Mouse (Mus musculus): ENCODE data around the gene Ahdc1. TPM values are rescaled to one million over a fixed set of nuclear protein-coding genes. Genes with fewer than 3 reads are reported as not detected.

The Ahdc1 gene
- polyA plus RNA-seq, 1 experiment from 2014 or later, result 6.9 TPM

DNA sequence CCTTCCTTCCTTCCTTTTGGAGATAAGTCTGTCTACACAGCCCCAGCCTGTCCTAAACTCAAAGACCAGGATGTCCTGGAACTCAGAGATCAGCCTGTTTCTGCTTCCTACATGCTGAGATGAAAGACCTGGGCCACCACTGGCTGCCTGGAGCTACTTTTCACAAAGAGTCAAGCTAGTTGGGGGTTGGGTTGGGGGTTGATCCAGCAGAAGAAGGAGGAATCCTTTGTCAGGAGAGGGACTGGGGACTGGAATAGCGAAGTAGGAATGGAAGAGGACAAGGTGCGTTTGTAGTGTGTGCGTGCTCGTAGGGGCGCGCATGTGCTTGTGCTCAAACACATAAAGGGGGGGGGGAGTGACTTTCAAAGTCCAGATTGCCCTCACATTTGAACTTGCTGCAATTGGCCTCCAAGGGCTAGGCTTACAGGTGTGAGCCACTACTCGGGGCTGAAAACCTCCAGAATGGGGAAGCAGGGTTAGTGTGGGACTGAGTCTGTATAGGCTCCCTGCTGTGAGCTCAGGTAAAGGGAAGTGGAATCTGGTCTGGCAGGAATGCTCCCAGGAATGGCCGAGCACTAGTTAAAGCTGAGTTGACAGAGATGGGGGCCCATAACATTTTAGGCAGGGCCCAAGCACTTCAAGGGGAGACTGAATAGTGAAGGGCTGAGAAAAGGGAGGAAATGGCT is 21.5 kb downstream of the Ahdc1 start:
- peaks cover 68% of the 10 kb centered on the region for H3K4me1 ChIP-seq
- WGBS, result 86% methylated on average over 8 of the region's 8 CpGs

DNA sequence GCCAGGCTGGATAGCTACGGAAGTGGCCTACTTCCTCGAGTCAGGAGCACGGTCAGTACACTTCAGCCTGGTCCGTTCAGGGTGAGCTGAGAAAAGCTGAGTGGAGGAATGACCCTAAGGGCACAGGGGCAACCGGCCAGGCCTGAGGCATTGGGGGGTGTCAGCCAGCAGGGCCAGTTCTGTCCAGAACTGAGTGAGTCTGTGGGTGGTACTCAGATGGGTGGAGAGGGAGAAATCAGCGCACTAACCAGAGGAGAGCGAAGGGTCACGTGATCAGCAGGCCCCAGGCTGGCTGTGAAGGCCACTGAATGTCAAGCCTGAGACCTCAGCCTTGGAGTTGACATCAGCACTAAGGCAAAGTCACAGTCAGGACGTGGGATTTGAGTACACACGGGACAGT is 23.4 kb downstream of the Ahdc1 start:
- no peak for ATAC-seq (ENCODE audit: extremely low read depth, insufficient number of reproducible peaks, low FRiP score, low TSS enrichment)
- Histone ChIP-seq H3K9me3 (no peaks in the 10 kb centered on the region), H3K9ac (peak overlapping the region; percentile 44; the same call in 1 of the 2 replicates), H3K27me3 (replicated peaks) (no peaks in the 10 kb centered on the region), H3K4me3 (no peak overlapping the region), H3K27ac (replicated peaks) (peak overlapping the region; percentile 76), H3K36me3 (peaks cover 24% of the 10 kb centered on the region), H3K4me2 (no peak overlapping the region), H3K4me1 (peaks cover 61% of the 10 kb centered on the region)
- WGBS, result 52% methylated on average over 10 of the region's 10 CpGs

More for the DNA sequence above, 21.5 kb downstream of the Ahdc1 start:
- no peaks in the 10 kb centered on the region for H3K9me3 ChIP-seq
- no peak overlapping the region for H3K4me2 ChIP-seq
- no peaks in the 10 kb centered on the region for H3K27me3 ChIP-seq (replicated peaks)
- H3K4me3 ChIP-seq, result no peak overlapping the region
- H3K36me3 ChIP-seq, result peaks cover 30% of the 10 kb centered on the region
- no peak overlapping the region for H3K27ac ChIP-seq (replicated peaks)
- H3K9ac ChIP-seq, result no peak overlapping the region
- ATAC-seq (ENCODE audit: extremely low read depth, insufficient number of reproducible peaks, low FRiP score, low TSS enrichment), result no peak

DNA sequence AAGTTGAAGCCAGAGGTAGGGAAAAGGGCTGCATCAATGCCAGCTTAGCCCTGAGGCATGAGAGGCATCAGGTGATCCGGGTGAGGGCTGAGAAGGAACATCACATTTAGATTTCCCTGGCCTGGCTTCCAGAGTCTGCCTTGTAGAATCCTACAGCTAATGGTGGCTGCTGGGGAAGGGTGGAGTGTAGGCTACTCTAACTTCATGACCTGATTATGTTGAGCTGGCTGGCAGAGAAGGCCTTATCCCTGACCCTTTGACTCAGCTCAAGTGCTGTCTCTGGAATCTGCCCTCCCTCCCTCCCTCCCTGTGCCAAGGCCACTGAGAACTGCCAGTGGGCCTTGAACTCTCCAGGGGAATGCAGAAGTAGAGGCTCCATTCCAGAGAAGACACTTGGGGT is 24.4 kb downstream of the Ahdc1 start:
- Histone ChIP-seq H3K27me3 (replicated peaks) (no peaks in the 10 kb centered on the region), H3K4me3 (no peak overlapping the region), H3K4me2 (peak overlapping the region; percentile 7; the same call in 1 of the 2 replicates), H3K9ac (peak overlapping the region; percentile 64), H3K9me3 (no peaks in the 10 kb centered on the region), H3K27ac (replicated peaks) (peak overlapping the region; percentile 76), H3K36me3 (peaks cover 16% of the 10 kb centered on the region), H3K4me1 (peaks cover 61% of the 10 kb centered on the region)
- 69% methylated on average over 1 of the region's 1 CpGs for WGBS
- ATAC-seq (ENCODE audit: extremely low read depth, insufficient number of reproducible peaks, low FRiP score, low TSS enrichment), result no peak

DNA sequence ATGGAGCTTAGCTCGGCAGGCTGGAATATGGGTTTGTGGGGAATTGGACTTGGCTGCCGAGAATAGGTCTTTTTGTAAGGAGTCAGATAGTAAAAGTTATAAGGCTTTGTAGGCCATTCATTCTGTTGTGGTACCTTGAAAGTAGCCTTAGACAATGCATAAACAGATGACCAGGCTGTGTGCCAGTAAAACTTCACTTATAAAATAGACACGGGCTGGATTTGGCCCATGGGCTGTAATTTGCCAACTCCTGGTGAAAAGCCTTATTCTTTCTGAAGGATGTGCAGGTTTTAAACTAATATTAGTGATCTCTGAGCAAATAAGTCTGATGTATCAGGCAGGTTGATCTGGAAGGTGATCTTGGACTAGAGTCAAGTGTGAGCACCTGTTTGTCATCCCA is 24.9 kb downstream of the Ahdc1 start:
- H3K27ac ChIP-seq (replicated peaks), result peak overlapping the region; percentile 76
- H3K9me3 ChIP-seq, result no peaks in the 10 kb centered on the region
- WGBS, result 72% methylated on average over 3 of the region's 3 CpGs
- H3K27me3 ChIP-seq (replicated peaks), result no peaks in the 10 kb centered on the region
- H3K36me3 ChIP-seq, result peaks cover 16% of the 10 kb centered on the region
- H3K4me1 ChIP-seq, result peaks cover 64% of the 10 kb centered on the region
- H3K4me3 ChIP-seq, result no peak overlapping the region
- ATAC-seq (ENCODE audit: extremely low read depth, insufficient number of reproducible peaks, low FRiP score, low TSS enrichment), result no peak
- H3K9ac ChIP-seq, result peak overlapping the region; percentile 64; the same call in 1 of the 2 replicates
- H3K4me2 ChIP-seq, result no peak overlapping the region

DNA sequence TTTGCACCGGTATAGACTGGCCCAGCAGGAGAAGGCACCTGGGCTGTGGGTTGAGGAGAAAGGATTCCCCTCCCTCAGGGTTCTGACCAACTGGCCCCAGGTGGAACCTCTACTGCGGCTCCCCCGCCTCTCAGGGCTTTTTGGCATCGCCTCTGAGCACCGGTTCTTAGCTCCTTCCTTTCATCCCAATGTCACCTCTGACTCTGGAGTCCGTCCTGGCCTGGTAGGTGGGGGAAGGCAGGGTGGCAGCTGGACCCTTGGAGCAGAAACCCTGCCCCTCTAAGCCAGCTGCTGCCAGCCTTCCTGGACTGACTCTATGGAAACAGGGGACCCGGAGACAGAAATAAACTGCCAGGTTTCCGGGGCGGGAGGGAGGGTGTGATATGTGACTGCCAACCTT is 26.2 kb downstream of the Ahdc1 start:
- H3K4me3 ChIP-seq, result no peak overlapping the region
- H3K4me2 ChIP-seq, result peak overlapping the region; percentile 95
- peaks cover 7% of the 10 kb centered on the region; the same call in 1 of the 2 replicates for H3K36me3 ChIP-seq
- peak overlapping the region; percentile 96 for H3K27ac ChIP-seq (replicated peaks)
- peak overlapping the region; percentile 92 for H3K9ac ChIP-seq
- no peak for ATAC-seq (ENCODE audit: extremely low read depth, insufficient number of reproducible peaks, low FRiP score, low TSS enrichment)
- H3K9me3 ChIP-seq, result no peaks in the 10 kb centered on the region
- H3K4me1 ChIP-seq, result peaks cover 78% of the 10 kb centered on the region
- H3K27me3 ChIP-seq (replicated peaks), result no peaks in the 10 kb centered on the region
- WGBS, result 15% methylated on average over 9 of the region's 9 CpGs

DNA sequence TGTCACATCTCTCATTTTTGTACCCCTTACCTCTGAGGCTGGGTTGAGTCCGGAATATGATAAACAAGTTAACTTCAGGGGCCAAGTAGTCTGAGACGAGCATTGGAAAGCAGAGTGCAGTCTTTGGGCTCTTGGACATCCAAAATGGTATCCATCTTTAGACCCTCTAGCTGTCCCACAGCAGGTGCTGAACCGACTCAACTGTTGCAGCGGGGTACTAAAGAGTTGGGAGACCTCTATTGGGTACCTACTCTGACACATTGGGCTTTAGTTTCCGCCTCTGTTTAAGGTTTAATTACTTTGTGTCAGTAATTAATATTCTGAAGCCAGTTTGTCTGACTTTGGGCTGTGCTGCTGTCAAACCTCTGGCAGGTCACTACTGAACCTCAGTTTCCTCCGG is 26.7 kb downstream of the Ahdc1 start:
- Histone ChIP-seq H3K4me1 (peaks cover 83% of the 10 kb centered on the region), H3K27ac (replicated peaks) (peak overlapping the region; percentile 96), H3K4me2 (peak overlapping the region; percentile 95), H3K9me3 (no peaks in the 10 kb centered on the region), H3K27me3 (replicated peaks) (no peaks in the 10 kb centered on the region), H3K4me3 (peak overlapping the region; percentile 73), H3K36me3 (peaks cover 5% of the 10 kb centered on the region; the same call in 1 of the 2 replicates), H3K9ac (peak overlapping the region; percentile 92)
- WGBS, result 30% methylated on average over 6 of the region's 6 CpGs
- ATAC-seq (ENCODE audit: extremely low read depth, insufficient number of reproducible peaks, low FRiP score, low TSS enrichment), result no peak

DNA sequence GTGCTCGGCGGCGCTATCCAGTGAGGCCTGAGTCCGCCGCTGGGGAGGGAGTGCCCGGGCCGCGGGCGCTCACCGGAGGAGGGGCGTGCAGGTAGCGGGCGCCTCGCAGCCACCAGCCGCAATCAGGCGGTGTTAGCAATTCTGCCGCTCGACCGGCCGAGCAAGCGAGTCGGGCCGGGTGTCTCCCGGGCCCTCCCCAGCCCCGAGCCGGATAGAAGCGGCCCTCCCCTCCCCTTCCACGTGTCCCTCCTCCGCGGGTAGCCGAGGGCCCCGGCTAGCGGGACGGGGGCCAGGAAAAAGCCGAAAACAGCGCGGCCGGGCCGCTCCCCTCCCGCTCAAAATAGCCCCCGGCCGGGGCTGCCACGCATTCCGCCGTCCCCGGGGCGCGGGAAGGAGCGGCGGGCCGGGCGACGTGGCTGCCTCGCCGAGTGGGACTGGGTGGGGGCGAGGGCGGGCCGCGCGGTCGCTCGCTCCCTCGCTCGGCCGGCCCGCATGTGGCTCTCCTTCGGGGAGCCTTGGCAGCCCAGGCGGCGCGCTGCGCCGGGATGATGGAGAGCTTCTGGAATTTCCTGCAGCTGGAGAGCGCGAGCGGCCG is 27.6 kb downstream of the Ahdc1 start:
- Histone ChIP-seq H3K4me3 (peak overlapping the region; percentile 73), H3K4me2 (peak overlapping the region; percentile 95), H3K36me3 (peaks cover 5% of the 10 kb centered on the region; the same call in 1 of the 2 replicates), H3K27me3 (replicated peaks) (no peaks in the 10 kb centered on the region), H3K9me3 (no peaks in the 10 kb centered on the region), H3K27ac (replicated peaks) (peak overlapping the region; percentile 96), H3K9ac (peak overlapping the region; percentile 92), H3K4me1 (peaks cover 91% of the 10 kb centered on the region)
- peak; percentile 43; the same call in 1 of the 2 replicates for ATAC-seq (ENCODE audit: extremely low read depth, insufficient number of reproducible peaks, low FRiP score, low TSS enrichment)
- WGBS, result under 1% methylated on average over 76 of the region's 76 CpGs

DNA sequence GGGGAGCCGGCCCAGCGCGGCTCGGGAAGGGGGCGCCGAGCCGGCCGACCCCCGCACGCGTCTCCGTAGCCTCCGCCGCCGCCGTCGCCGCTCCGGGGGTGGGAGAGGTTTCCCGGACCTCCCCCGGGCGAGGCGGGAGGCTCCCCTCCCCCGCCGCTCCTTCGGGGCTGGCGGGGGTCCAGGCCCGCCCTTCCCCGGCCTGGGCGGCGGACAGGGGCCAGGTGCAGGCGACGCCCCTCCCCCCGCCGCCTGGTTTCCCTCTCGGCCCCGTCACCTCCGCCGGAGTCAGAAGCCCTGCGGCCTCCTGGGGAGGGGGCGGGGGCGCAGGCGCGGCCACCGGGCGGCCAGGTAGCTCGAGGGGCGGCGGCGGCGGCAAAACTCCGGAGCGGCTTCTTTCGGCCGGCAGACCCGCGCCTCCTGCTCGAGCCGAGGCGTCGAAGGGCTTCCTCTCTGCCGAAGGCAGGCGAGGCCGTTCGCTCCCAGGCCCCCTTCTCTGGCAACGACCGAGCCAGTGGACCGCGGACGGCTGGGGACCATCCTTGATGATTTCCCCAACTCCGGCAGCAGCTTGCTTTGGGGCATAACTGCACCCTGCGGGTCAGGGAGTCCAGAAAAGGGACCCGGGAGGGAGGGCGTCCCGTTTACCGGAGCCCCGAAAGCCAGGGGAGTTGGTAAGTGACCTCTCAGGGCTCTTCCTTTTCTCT is 28.2 kb downstream of the Ahdc1 start:
- peak overlapping the region; percentile 73 for H3K4me3 ChIP-seq
- H3K9ac ChIP-seq, result peak overlapping the region; percentile 92
- peaks cover 2% of the 10 kb centered on the region; the same call in 1 of the 2 replicates for H3K36me3 ChIP-seq
- peak; percentile 20; the same call in 1 of the 2 replicates for ATAC-seq (ENCODE audit: extremely low read depth, insufficient number of reproducible peaks, low FRiP score, low TSS enrichment)
- under 1% methylated on average over 66 of the region's 77 CpGs for WGBS
- no peaks in the 10 kb centered on the region for H3K27me3 ChIP-seq (replicated peaks)
- peaks cover 93% of the 10 kb centered on the region for H3K4me1 ChIP-seq
- H3K27ac ChIP-seq (replicated peaks), result peak overlapping the region; percentile 96
- H3K4me2 ChIP-seq, result peak overlapping the region; percentile 95
- no peaks in the 10 kb centered on the region for H3K9me3 ChIP-seq

DNA sequence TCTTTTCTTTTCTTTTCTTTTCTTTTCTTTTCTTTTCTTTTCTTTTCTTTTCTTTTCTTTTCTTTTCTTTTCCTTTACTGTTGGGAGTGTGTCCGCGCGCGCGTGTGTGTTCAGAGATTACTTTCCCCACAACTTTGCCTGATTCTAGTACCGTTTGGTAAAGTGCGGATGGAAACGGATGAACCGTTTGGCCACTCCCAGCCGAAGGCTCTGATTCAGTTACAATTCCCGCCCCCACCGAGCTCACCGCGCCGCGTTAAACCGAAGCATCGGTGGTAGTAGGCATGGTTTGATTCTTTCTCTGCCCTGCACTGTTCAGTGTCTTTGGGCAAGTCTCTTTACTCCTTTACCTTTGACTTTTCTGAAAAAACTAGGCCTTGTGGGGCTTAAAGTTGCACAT is 28.8 kb downstream of the Ahdc1 start:
- H3K4me3 ChIP-seq, result peak overlapping the region; percentile 73
- no peaks in the 10 kb centered on the region for H3K27me3 ChIP-seq (replicated peaks)
- peaks cover 93% of the 10 kb centered on the region for H3K4me1 ChIP-seq
- ATAC-seq (ENCODE audit: extremely low read depth, insufficient number of reproducible peaks, low FRiP score, low TSS enrichment), result no peak
- H3K9me3 ChIP-seq, result no peaks in the 10 kb centered on the region
- 7% methylated on average over 18 of the region's 18 CpGs for WGBS
- peak overlapping the region; percentile 96 for H3K27ac ChIP-seq (replicated peaks)
- peak overlapping the region; percentile 92 for H3K9ac ChIP-seq
- peak overlapping the region; percentile 95 for H3K4me2 ChIP-seq
- no peaks in the 10 kb centered on the region for H3K36me3 ChIP-seq

DNA sequence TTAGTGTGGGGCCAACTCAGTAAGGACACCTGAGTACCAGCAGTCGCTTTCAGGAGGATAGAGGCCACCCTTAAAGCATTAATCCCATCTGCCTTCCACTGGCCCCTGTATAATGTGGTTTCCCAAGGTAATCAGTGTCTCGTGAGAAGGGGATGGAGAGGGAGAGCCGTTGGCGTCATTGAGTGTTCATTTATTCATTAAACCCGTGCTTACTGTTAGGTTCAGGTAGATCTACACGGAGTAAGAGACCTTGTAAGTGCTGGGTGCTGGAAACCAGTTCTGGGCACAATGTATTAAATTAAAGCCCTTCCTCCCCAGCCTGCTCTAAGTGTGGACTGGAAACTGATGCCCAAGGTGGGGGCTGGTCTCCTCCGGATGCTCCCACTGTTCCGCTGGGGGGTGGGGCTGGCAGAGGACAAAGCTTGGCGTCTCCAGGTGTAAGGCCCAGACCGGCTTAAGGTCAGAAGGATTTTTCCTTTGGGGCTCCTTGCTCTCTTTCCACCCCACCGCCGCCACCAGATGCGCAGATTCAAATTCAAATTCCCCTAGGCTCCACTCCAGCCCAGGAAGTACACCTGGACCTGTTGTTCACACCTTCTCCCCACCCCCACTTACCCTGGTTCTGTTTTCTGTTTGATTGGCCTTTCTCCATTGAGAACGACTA is 29.3 kb downstream of the Ahdc1 start:
- H3K27ac ChIP-seq (replicated peaks), result peak overlapping the region; percentile 96
- peak overlapping the region; percentile 73 for H3K4me3 ChIP-seq
- H3K4me1 ChIP-seq, result peaks cover 93% of the 10 kb centered on the region
- peak overlapping the region; percentile 95 for H3K4me2 ChIP-seq
- no peaks in the 10 kb centered on the region for H3K27me3 ChIP-seq (replicated peaks)
- no peaks in the 10 kb centered on the region for H3K9me3 ChIP-seq
- 39% methylated on average over 14 of the region's 14 CpGs for WGBS
- H3K9ac ChIP-seq, result peak overlapping the region; percentile 92
- ATAC-seq (ENCODE audit: extremely low read depth, insufficient number of reproducible peaks, low FRiP score, low TSS enrichment), result no peak
- no peaks in the 10 kb centered on the region for H3K36me3 ChIP-seq

DNA sequence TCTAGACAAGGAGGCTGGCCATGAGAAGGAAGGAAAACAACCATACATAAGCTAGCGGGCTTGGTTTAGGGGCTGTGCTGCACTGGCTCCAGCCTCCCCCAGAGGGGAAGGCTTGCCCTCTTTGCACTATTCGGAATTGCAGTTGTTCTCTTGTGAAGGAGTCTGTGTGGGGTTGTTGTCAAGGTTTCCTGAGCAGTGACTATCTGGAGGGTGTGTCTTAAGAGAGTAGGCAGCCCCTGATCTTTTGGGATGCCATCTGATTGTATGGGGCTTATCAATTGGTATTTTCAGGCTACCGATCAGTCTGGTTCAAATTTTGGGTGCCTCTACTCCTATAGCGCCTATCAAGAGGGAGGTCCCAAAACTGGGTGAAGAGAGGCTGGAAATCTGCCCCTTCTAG is 31.2 kb downstream of the Ahdc1 start:
- H3K4me2 ChIP-seq, result peak overlapping the region; percentile 95
- no peaks in the 10 kb centered on the region for H3K36me3 ChIP-seq
- H3K9me3 ChIP-seq, result no peaks in the 10 kb centered on the region
- WGBS, result 11% methylated on average over 4 of the region's 4 CpGs
- peak overlapping the region; percentile 92 for H3K9ac ChIP-seq
- ATAC-seq (ENCODE audit: extremely low read depth, insufficient number of reproducible peaks, low FRiP score, low TSS enrichment), result no peak
- H3K4me3 ChIP-seq, result peak overlapping the region; percentile 73
- H3K27ac ChIP-seq (replicated peaks), result peak overlapping the region; percentile 96
- peaks cover 93% of the 10 kb centered on the region for H3K4me1 ChIP-seq
- no peaks in the 10 kb centered on the region for H3K27me3 ChIP-seq (replicated peaks)
